Mouse (Mus musculus) G1E (cell line): ENCODE measurements around the gene Fam111a.

ENCODE experiments used
- CTCF ChIP-seq: IDR thresholded peaks from 2 replicates; pipeline ENCODE4 v1.5.1; 2012; ENCODE audit warnings: low read depth, low read length, inconsistent platforms, mixed read lengths
- TAL1 ChIP-seq: conservative IDR thresholded peaks from 2 replicates; pipeline ENCODE4 v1.6.1; 2012; ENCODE audit warnings: low read depth, low read length, inconsistent platforms, mixed read lengths

GRCm38 (mm10) chr19:12502756-12503155 is 42.8 kb upstream of the Fam111a start:
- no peak for TF ChIP-seq CTCF
- TF ChIP-seq TAL1, result no peak
